ENCODE assay signal across 9 mouse cellular contexts in genomic region chr9:64779628-64780027, GRCm38 (mm10). TPM values are rescaled to one million over a fixed set of nuclear protein-coding genes. Genes with fewer than 3 reads are reported as not detected.
DNase-seq lines count a peak whose midpoint lies in the region; ATAC-seq lines count a peak whose summit lies in the region.
"Had no signal": no experiment of that assay in that cellular context is flagged by ENCODE, and none has a peak within 500 bp of the region (broad histone marks: within the 10 kb centered on the region; RNA-seq: fewer than 3 reads in every experiment).

No protein-coding gene starts in this region.

- 31% methylated on average over 7 of the region's 7 CpGs for WGBS in heart, embryonic 11.5 days (ENCODE audit: insufficient replicate concordance)

- no peak overlapping the region for H3K4me3 ChIP-seq in heart, embryonic 11.5 days (ENCODE audit: low read depth, low read length)
- H3K4me3 ChIP-seq: embryonic facial prominence, embryonic 15.5 days had no signal

- H3K4me2 ChIP-seq in heart, embryonic 11.5 days: no peak overlapping the region
- H3K4me2 ChIP-seq: embryonic facial prominence, embryonic 15.5 days had no signal

- no peak overlapping the region for H3K27ac ChIP-seq in heart, embryonic 11.5 days (ENCODE audit: low read depth, low read length)
- H3K27ac ChIP-seq: embryonic facial prominence, embryonic 15.5 days; macrophage had no signal

- peak; percentile 28 for DNase-seq in left cerebral cortex, postnatal 4 days
- DNase-seq in left cerebral cortex, postnatal 14 days (ENCODE audit: low spot score in 2 of 2): no peak
- peak; percentile 68 for DNase-seq in NIH3T3 (ENCODE audit: low read depth)
- DNase-seq in cerebellum, postnatal 25 days: peak; percentile 40 to 52
- no peak for DNase-seq in adrenal gland, postnatal 10 days

- no peaks in the 10 kb centered on the region for H3K9me3 ChIP-seq in heart, embryonic 11.5 days (replicated peaks; ENCODE audit: control insufficient read depth, low read length)
- H3K9me3 ChIP-seq: embryonic facial prominence, embryonic 15.5 days had no signal

- H3K4me1 ChIP-seq in heart, embryonic 11.5 days (ENCODE audit: control insufficient read depth, insufficient read depth, low read length): 0 out of 2 replicates have a peak, but pooled peaks cover 3% of the 10 kb centered on the region
- H3K4me1 ChIP-seq: embryonic facial prominence, embryonic 15.5 days had no signal

- no peaks in the 10 kb centered on the region for H3K36me3 ChIP-seq in heart, embryonic 11.5 days (ENCODE audit: control insufficient read depth, insufficient read depth, low read length)
- H3K36me3 ChIP-seq: embryonic facial prominence, embryonic 15.5 days had no signal

- intact Hi-C loops in left cerebral cortex, postnatal 4 days (cut with DNase I): no loop called here
- intact Hi-C loops in left cerebral cortex, postnatal 14 days (cut with DNase I): loop anchor here (2.0 to 10.0 kb wide), 3 partner anchors 33 to 181 kb away; partner anchors contain the start of genes Dennd4a and Ints14

- peak; percentile 50; the same call in 1 of the 2 replicates for ATAC-seq in megakaryocyte-erythroid progenitor cell, adult 5-6 weeks (replicated peaks; ENCODE audit: low FRiP score, low TSS enrichment, poor library complexity, severe bottlenecking)
- no peak for ATAC-seq in heart, embryonic 11.5 days (replicated peaks; ENCODE audit: insufficient number of reproducible peaks, low FRiP score, low TSS enrichment)

- H3K27me3 ChIP-seq in heart, embryonic 11.5 days (ENCODE audit: control insufficient read depth, insufficient read depth, low read length): no peaks in the 10 kb centered on the region
- H3K27me3 ChIP-seq: embryonic facial prominence, embryonic 15.5 days had no signal

- H3K9ac ChIP-seq in heart, embryonic 11.5 days (ENCODE audit: low read depth, low read length): no peak overlapping the region
- H3K9ac ChIP-seq: embryonic facial prominence, embryonic 15.5 days had no signal

RNA-seq across cellular contexts. Expression of gene Dennd4a, which starts 31.5 kb away (rescaled TPM):
- 10 to 100 TPM; 37.1 to 37.5 TPM for total RNA-seq in left cerebral cortex, postnatal 4 days (2021)
- total RNA-seq in left cerebral cortex, postnatal 14 days (2021): 10 to 100 TPM; 61.8 to 68.9 TPM
- 56.7 and 85.2 TPM in 2 replicates for total RNA-seq in megakaryocyte-erythroid progenitor cell, adult 5-6 weeks (2014; fragmentation: Nextera tagmentation)
- total RNA-seq in megakaryocyte-erythroid progenitor cell, adult 5-6 weeks (2017): 46.2 and 50.6 TPM in 2 replicates
- total RNA-seq in adrenal gland, postnatal 10 days (2021): 10 to 100 TPM; 16.8 to 18.9 TPM
- 7.1 and 8.4 TPM in 2 replicates for polyA plus RNA-seq in heart, embryonic 11.5 days (2014; fragmentation: Nextera tagmentation; extraction: Ambion mirVana)

RNA-seq across cellular contexts. Expression of gene Rab11a, which starts 42.1 kb away (rescaled TPM):
- total RNA-seq in left cerebral cortex, postnatal 4 days (2021): 100 to 1,000 TPM; 424 to 443 TPM
- total RNA-seq in left cerebral cortex, postnatal 14 days (2021): 100 to 1,000 TPM; 296 to 301 TPM
- total RNA-seq in megakaryocyte-erythroid progenitor cell, adult 5-6 weeks (2014; fragmentation: Nextera tagmentation): 64.7 and 115 TPM in 2 replicates
- total RNA-seq in megakaryocyte-erythroid progenitor cell, adult 5-6 weeks (2017): 82.7 and 113 TPM in 2 replicates
- 100 to 1,000 TPM; 258 to 267 TPM for total RNA-seq in adrenal gland, postnatal 10 days (2021)
- polyA plus RNA-seq in heart, embryonic 11.5 days (2014; fragmentation: Nextera tagmentation; extraction: Ambion mirVana): 360 and 376 TPM in 2 replicates

Comparison
In these comparisons a context has a peak if more than half of its experiments do, and no peak if none do; other contexts are left out.
1. DNase-seq: peak in left cerebral cortex, postnatal 4 days (single experiment), NIH3T3 (single experiment) and cerebellum, postnatal 25 days (2 of 2); none in left cerebral cortex, postnatal 14 days (0 of 2) and adrenal gland, postnatal 10 days (single experiment).